Mouse (Mus musculus) embryo, embryonic 11 days (tissue): ENCODE data around the gene Ubtf.
"Not testable (repeated sequence)": the region's sequence is repeated elsewhere in the genome, so short reads cannot be mapped to it uniquely, and the experiment has no call there.

Experiments
- DNase-seq: peaks from one replicate; pipeline ENCODE4 v3.0.0-alpha.2; 2015

Ubtf gene

GRCm38 (mm10) chr11:102291051-102291535 is 28.4 kb downstream of the Ubtf start:
- DNase-seq: no peak

- no peak for DNase-seq
Observed at GRCm38 (mm10) chr11:102290141-102290540, 29.4 kb downstream of the Ubtf start.

- no peak for DNase-seq
Observed at GRCm38 (mm10) chr11:102289511-102290100, 29.9 kb downstream of the Ubtf start.

- DNase-seq: no peak
Observed at GRCm38 (mm10) chr11:102288913-102289312, 30.6 kb downstream of the Ubtf start.

GRCm38 (mm10) chr11:102288027-102288804 is 31.3 kb downstream of the Ubtf start:
- no peak for DNase-seq

- DNase-seq: no peak
Observed at GRCm38 (mm10) chr11:102287485-102287884, 32.1 kb downstream of the Ubtf start.

- no peak for DNase-seq
Observed at GRCm38 (mm10) chr11:102285095-102285834, 34.3 kb downstream of the Ubtf start.

GRCm38 (mm10) chr11:102284501-102285094 is 34.9 kb downstream of the Ubtf start, which contains the start of gene Tmub2:
TSS of gene Tmub2 (plus strand) at chr11:102284931.
- DNase-seq: peak; percentile 99

- no peak for DNase-seq
Observed at GRCm38 (mm10) chr11:102283922-102284321, 35.6 kb downstream of the Ubtf start.

- not testable (repeated sequence) for DNase-seq
Observed at GRCm38 (mm10) chr11:102280267-102280666, 39.3 kb downstream of the Ubtf start.

- no peak for DNase-seq
Observed at GRCm38 (mm10) chr11:102279595-102279994, 39.9 kb downstream of the Ubtf start.

- DNase-seq: no peak
Observed at GRCm38 (mm10) chr11:102277754-102278153, 41.8 kb downstream of the Ubtf start.

GRCm38 (mm10) chr11:102276411-102276915 is 43.1 kb downstream of the Ubtf start:
- DNase-seq: peak; percentile 80

- DNase-seq: no peak
Observed at GRCm38 (mm10) chr11:102268520-102269244, 50.9 kb downstream of the Ubtf start, which contains the start of gene Asb16. TSS of gene Asb16 (plus strand) at chr11:102268743.

GRCm38 (mm10) chr11:102267480-102267879 is 52.1 kb downstream of the Ubtf start:
- peak; percentile 88 for DNase-seq

- DNase-seq: no peak
Observed at GRCm38 (mm10) chr11:102266631-102267355, 52.7 kb downstream of the Ubtf start.

GRCm38 (mm10) chr11:102265816-102266215 is 53.7 kb downstream of the Ubtf start:
- DNase-seq: no peak

GRCm38 (mm10) chr11:102263211-102263610 is 56.3 kb downstream of the Ubtf start:
- DNase-seq: no peak

- DNase-seq: peak; percentile 37
Observed at GRCm38 (mm10) chr11:102258521-102258920, 61.0 kb downstream of the Ubtf start.

- no peak for DNase-seq
Observed at GRCm38 (mm10) chr11:102258095-102258494, 61.4 kb downstream of the Ubtf start.

- peak; percentile 62 for DNase-seq
Observed at GRCm38 (mm10) chr11:102257514-102257913, 62.0 kb downstream of the Ubtf start.
